Mouse (Mus musculus) bone marrow macrophage, adult 2 months (primary cell): Measurements from ENCODE around the gene Srgap1.

Experiments used
- CTCF ChIP-seq: IDR thresholded peaks from 2 replicates; pipeline ENCODE4 v1.5.1; 2012; ENCODE audit warnings: low read depth, mild to moderate bottlenecking, low read length, moderate library complexity
- POLR2A ChIP-seq: IDR thresholded peaks from 2 replicates; pipeline ENCODE4 v1.6.1; 2012; ENCODE audit warnings: mild to moderate bottlenecking, low read depth, low read length, borderline replicate concordance

DNA sequence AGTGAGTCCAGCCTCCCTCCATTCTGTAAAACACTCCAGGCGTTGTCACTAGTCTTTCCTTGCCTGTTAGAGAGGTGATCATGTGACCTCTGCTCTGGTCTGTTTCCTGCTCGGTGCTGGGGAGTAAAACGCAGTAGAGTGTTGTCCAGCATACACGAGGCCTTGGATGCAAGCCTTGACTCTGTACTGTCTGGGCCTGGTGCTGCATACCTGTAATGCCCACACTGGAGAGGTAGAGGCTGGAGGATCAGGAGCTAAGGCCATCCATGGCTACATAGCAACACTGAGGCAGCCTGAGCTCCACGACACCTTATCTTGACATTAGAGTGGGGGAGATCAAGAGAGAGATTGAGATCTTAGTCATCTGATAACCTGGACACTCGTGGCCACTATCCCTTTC is 44.2 kb downstream of the Srgap1 start:
- no peak for TF ChIP-seq CTCF
- TF ChIP-seq POLR2A: no peak
